Mouse (Mus musculus): ENCODE measurements around the gene Map3k1. TPM values are rescaled to one million over a fixed set of nuclear protein-coding genes. Genes with fewer than 3 reads are reported as not detected.

The Map3k1 gene
- polyA plus RNA-seq, 1 experiment from 2014 or later: 27.2 TPM

GRCm38 (mm10) chr13:111824178-111824577 is 15.4 kb upstream of the Map3k1 start:
- WGBS: 63% methylated on average over 4 of the region's 4 CpGs
- no peak overlapping the region for H3K4me3 ChIP-seq (replicated peaks)

GRCm38 (mm10) chr13:111821727-111822375 is 13.1 kb upstream of the Map3k1 start:
- WGBS: 88% methylated on average over 7 of the region's 7 CpGs
- Histone ChIP-seq H3K9me3 (replicated peaks) (no peaks in the 10 kb centered on the region), H3K4me2 (no peak overlapping the region), H3K36me3 (no peaks in the 10 kb centered on the region), H3K4me3 (replicated peaks) (no peak overlapping the region), H3K9ac (no peak overlapping the region), H3K27ac (no peak overlapping the region), H3K27me3 (no peaks in the 10 kb centered on the region), H3K4me1 (peaks cover 10% of the 10 kb centered on the region)
- no peak for ATAC-seq (replicated peaks; ENCODE audit: low FRiP score)

More at GRCm38 (mm10) chr13:111824178-111824577, 15.4 kb upstream of the Map3k1 start:
- no peaks in the 10 kb centered on the region for H3K36me3 ChIP-seq
- peaks cover 7% of the 10 kb centered on the region for H3K4me1 ChIP-seq
- no peak overlapping the region for H3K4me2 ChIP-seq
- H3K27ac ChIP-seq: no peak overlapping the region
- no peaks in the 10 kb centered on the region for H3K9me3 ChIP-seq (replicated peaks)
- no peak for ATAC-seq (replicated peaks; ENCODE audit: low FRiP score)
- no peaks in the 10 kb centered on the region for H3K27me3 ChIP-seq
- H3K9ac ChIP-seq: no peak overlapping the region

GRCm38 (mm10) chr13:111819618-111820385 is 11.0 kb upstream of the Map3k1 start:
- no peak overlapping the region for H3K9ac ChIP-seq
- 63% methylated on average over 9 of the region's 9 CpGs for WGBS
- H3K4me3 ChIP-seq (replicated peaks): no peak overlapping the region
- no peak overlapping the region for H3K4me2 ChIP-seq
- H3K27me3 ChIP-seq: no peaks in the 10 kb centered on the region
- ATAC-seq (replicated peaks; ENCODE audit: low FRiP score): no peak
- no peak overlapping the region for H3K27ac ChIP-seq
- no peaks in the 10 kb centered on the region for H3K9me3 ChIP-seq (replicated peaks)
- H3K36me3 ChIP-seq: no peaks in the 10 kb centered on the region; the same call in 1 of the 2 replicates
- peaks cover 10% of the 10 kb centered on the region for H3K4me1 ChIP-seq

- no peaks in the 10 kb centered on the region for H3K9me3 ChIP-seq (replicated peaks)
- H3K36me3 ChIP-seq: no peaks in the 10 kb centered on the region; the same call in 1 of the 2 replicates
- no peak for ATAC-seq (replicated peaks; ENCODE audit: low FRiP score)
- H3K4me2 ChIP-seq: no peak overlapping the region
- 86% methylated on average over 4 of the region's 4 CpGs for WGBS
- H3K4me3 ChIP-seq (replicated peaks): no peak overlapping the region
- no peak overlapping the region for H3K27ac ChIP-seq
- no peak overlapping the region for H3K9ac ChIP-seq
- peaks cover 10% of the 10 kb centered on the region for H3K4me1 ChIP-seq
- no peaks in the 10 kb centered on the region for H3K27me3 ChIP-seq
Measured at GRCm38 (mm10) chr13:111819106-111819505, 10.3 kb upstream of the Map3k1 start.

GRCm38 (mm10) chr13:111818216-111818903 is 9.6 kb upstream of the Map3k1 start:
- H3K9me3 ChIP-seq (replicated peaks): no peaks in the 10 kb centered on the region
- WGBS: 81% methylated on average over 15 of the region's 15 CpGs
- peaks cover 10% of the 10 kb centered on the region for H3K4me1 ChIP-seq
- H3K27ac ChIP-seq: no peak overlapping the region
- ATAC-seq (replicated peaks; ENCODE audit: low FRiP score): no peak
- H3K36me3 ChIP-seq: no peaks in the 10 kb centered on the region; the same call in 1 of the 2 replicates
- no peaks in the 10 kb centered on the region for H3K27me3 ChIP-seq
- no peak overlapping the region for H3K9ac ChIP-seq
- H3K4me2 ChIP-seq: no peak overlapping the region
- H3K4me3 ChIP-seq (replicated peaks): no peak overlapping the region

- Histone ChIP-seq H3K4me3 (replicated peaks) (no peak overlapping the region), H3K27ac (no peak overlapping the region), H3K9me3 (replicated peaks) (no peaks in the 10 kb centered on the region), H3K9ac (no peak overlapping the region), H3K27me3 (no peaks in the 10 kb centered on the region), H3K36me3 (no peaks in the 10 kb centered on the region; the same call in 1 of the 2 replicates), H3K4me2 (no peak overlapping the region), H3K4me1 (peaks cover 10% of the 10 kb centered on the region)
- WGBS: 88% methylated on average over 7 of the region's 7 CpGs
- no peak for ATAC-seq (replicated peaks; ENCODE audit: low FRiP score)
Measured at GRCm38 (mm10) chr13:111817773-111818172, 9.0 kb upstream of the Map3k1 start.

- Histone ChIP-seq H3K4me1 (peaks cover 10% of the 10 kb centered on the region), H3K36me3 (no peaks in the 10 kb centered on the region; the same call in 1 of the 2 replicates), H3K27ac (no peak overlapping the region), H3K9ac (no peak overlapping the region), H3K4me3 (replicated peaks) (no peak overlapping the region), H3K4me2 (no peak overlapping the region), H3K9me3 (replicated peaks) (no peaks in the 10 kb centered on the region), H3K27me3 (no peaks in the 10 kb centered on the region)
- WGBS: 53% methylated on average over 3 of the region's 3 CpGs
- ATAC-seq (replicated peaks; ENCODE audit: low FRiP score): no peak
Measured at GRCm38 (mm10) chr13:111816431-111816830, 7.6 kb upstream of the Map3k1 start.

- peaks cover 18% of the 10 kb centered on the region for H3K4me1 ChIP-seq
- 94% methylated on average over 4 of the region's 4 CpGs for whole genome bisulfite sequencing
- H3K27ac ChIP-seq: no peak overlapping the region
- no peak for ATAC-seq (replicated peaks; ENCODE audit: low FRiP score)
- H3K9me3 ChIP-seq (replicated peaks): no peaks in the 10 kb centered on the region
- H3K4me2 ChIP-seq: no peak overlapping the region
- H3K9ac ChIP-seq: no peak overlapping the region
- no peaks in the 10 kb centered on the region for H3K27me3 ChIP-seq
- H3K36me3 ChIP-seq: no peaks in the 10 kb centered on the region; the same call in 1 of the 2 replicates
- H3K4me3 ChIP-seq (replicated peaks): no peak overlapping the region
Measured at GRCm38 (mm10) chr13:111815486-111815885, 6.7 kb upstream of the Map3k1 start.

- Histone ChIP-seq H3K4me3 (replicated peaks) (no peak overlapping the region), H3K36me3 (no peaks in the 10 kb centered on the region; the same call in 1 of the 2 replicates), H3K4me2 (no peak overlapping the region), H3K9me3 (replicated peaks) (no peaks in the 10 kb centered on the region), H3K27ac (no peak overlapping the region), H3K27me3 (no peaks in the 10 kb centered on the region), H3K4me1 (peaks cover 20% of the 10 kb centered on the region), H3K9ac (no peak overlapping the region)
- no peak for ATAC-seq (replicated peaks; ENCODE audit: low FRiP score)
- 98% methylated on average over 7 of the region's 7 CpGs for WGBS
Measured at GRCm38 (mm10) chr13:111815017-111815416, 6.2 kb upstream of the Map3k1 start.

GRCm38 (mm10) chr13:111812647-111813046 is 3.9 kb upstream of the Map3k1 start:
- H3K27me3 ChIP-seq: no peaks in the 10 kb centered on the region
- no peaks in the 10 kb centered on the region for H3K9me3 ChIP-seq (replicated peaks)
- H3K4me3 ChIP-seq (replicated peaks): no peak overlapping the region
- H3K9ac ChIP-seq: no peak overlapping the region
- no peak overlapping the region for H3K27ac ChIP-seq
- peaks cover 20% of the 10 kb centered on the region for H3K4me1 ChIP-seq
- no peak overlapping the region for H3K4me2 ChIP-seq
- H3K36me3 ChIP-seq: no peaks in the 10 kb centered on the region; the same call in 1 of the 2 replicates
- no peak for ATAC-seq (replicated peaks; ENCODE audit: low FRiP score)
- WGBS: 86% methylated on average over 2 of the region's 2 CpGs

GRCm38 (mm10) chr13:111810998-111811628 is 2.3 kb upstream of the Map3k1 start:
- peak overlapping the region; percentile 54 for H3K27ac ChIP-seq

More at GRCm38 (mm10) chr13:111810998-111811628, 2.3 kb upstream of the Map3k1 start:
- H3K9me3 ChIP-seq (replicated peaks): no peaks in the 10 kb centered on the region
- no peak for ATAC-seq (replicated peaks; ENCODE audit: low FRiP score)
- peaks cover 29% of the 10 kb centered on the region for H3K4me1 ChIP-seq
- no peak overlapping the region for H3K9ac ChIP-seq
- H3K4me2 ChIP-seq: no peak overlapping the region
- H3K27me3 ChIP-seq: no peaks in the 10 kb centered on the region
- no peaks in the 10 kb centered on the region; the same call in 1 of the 2 replicates for H3K36me3 ChIP-seq
- WGBS: 69% methylated on average over 13 of the region's 13 CpGs
- H3K4me3 ChIP-seq (replicated peaks): no peak overlapping the region
